Mouse (Mus musculus) hindbrain, embryonic 14.5 days (tissue): ENCODE measurements around the gene Pak3. TPM values are rescaled to one million over a fixed set of nuclear protein-coding genes. Genes with fewer than 3 reads are reported as not detected.
"Not testable (repeated sequence)": the region's sequence is repeated elsewhere in the genome, so short reads cannot be mapped to it uniquely, and the experiment has no call there.

Source experiments
- ATAC-seq: fragments of 200-750 bp; cut with Nextera tagmentation; 2 replicates; pipeline ENCODE4 v1.8.0; 2017; ENCODE audit warnings: moderate number of reproducible peaks, mild to moderate bottlenecking, moderate TSS enrichment, moderate library complexity; ENCODE audit not compliant: low FRiP score
- DNase-seq: peaks from one replicate; pipeline ENCODE4 v3.0.0-alpha.2; 2015; ENCODE audit warnings: low spot score
- H3K27ac ChIP-seq: fragments of 300-500 bp; sonication (generic); 2 replicates; pipeline ENCODE4 v1.5.1; 2014; ENCODE audit warnings: mild to moderate bottlenecking, moderate library complexity
- H3K27me3 ChIP-seq: fragments of 300-500 bp; sonication (generic); 2 replicates; pipeline ENCODE4 v1.6.1; 2014; ENCODE audit warnings: mild to moderate bottlenecking, low read length, mixed read lengths; ENCODE audit not compliant: control insufficient read depth, insufficient read depth
- H3K36me3 ChIP-seq: fragments of 300-500 bp; sonication (generic); replicated peaks from 2 replicates; pipeline ENCODE4 v1.6.1; 2014; ENCODE audit not compliant: control insufficient read depth, insufficient read depth
- H3K4me1 ChIP-seq: fragments of 300-500 bp; sonication (generic); replicated peaks from 2 replicates; pipeline ENCODE4 v1.6.1; 2014; ENCODE audit warnings: antibody characterized with exemption, low read length, mixed read lengths; ENCODE audit not compliant: control insufficient read depth, insufficient read depth
- H3K4me2 ChIP-seq: fragments of 300-500 bp; sonication (generic); replicated peaks from 2 replicates; pipeline ENCODE4 v1.6.1; 2014; ENCODE audit warnings: mild to moderate bottlenecking, moderate library complexity
- H3K4me3 ChIP-seq: fragments of 300-500 bp; sonication (generic); replicated peaks from 2 replicates; pipeline ENCODE4 v1.5.1; 2014; ENCODE audit warnings: mild to moderate bottlenecking, low read length
- H3K9ac ChIP-seq: fragments of 300-500 bp; sonication (generic); 2 replicates; pipeline ENCODE4 v1.6.1; 2014
- H3K9me3 ChIP-seq: fragments of 300-500 bp; sonication (generic); 2 replicates; pipeline ENCODE4 v1.6.1; 2016; ENCODE audit warnings: low read length; ENCODE audit not compliant: control insufficient read depth
- WGBS: fragments of 180-500 bp; shearing (Covaris S2); extraction: QIAGEN DNeasy Blood & Tissue Kit; methylation state at CpG from one replicate; pipeline ENCODE4 v1.1.7; 2014; 5-methylcytosine and 5-hydroxymethylcytosine counted together
- polyA plus RNA-seq: library from polyadenylated mRNA; unstranded; fragments of >200 nt; fragmentation: Nextera tagmentation; extraction: Ambion mirVana; gene quantifications from 2 replicates; pipeline ENCODE4 v1.2.1, GENCODE M21; 2014

The Pak3 gene
- polyA plus RNA-seq, result 253 and 301 TPM in 2 replicates

DNA sequence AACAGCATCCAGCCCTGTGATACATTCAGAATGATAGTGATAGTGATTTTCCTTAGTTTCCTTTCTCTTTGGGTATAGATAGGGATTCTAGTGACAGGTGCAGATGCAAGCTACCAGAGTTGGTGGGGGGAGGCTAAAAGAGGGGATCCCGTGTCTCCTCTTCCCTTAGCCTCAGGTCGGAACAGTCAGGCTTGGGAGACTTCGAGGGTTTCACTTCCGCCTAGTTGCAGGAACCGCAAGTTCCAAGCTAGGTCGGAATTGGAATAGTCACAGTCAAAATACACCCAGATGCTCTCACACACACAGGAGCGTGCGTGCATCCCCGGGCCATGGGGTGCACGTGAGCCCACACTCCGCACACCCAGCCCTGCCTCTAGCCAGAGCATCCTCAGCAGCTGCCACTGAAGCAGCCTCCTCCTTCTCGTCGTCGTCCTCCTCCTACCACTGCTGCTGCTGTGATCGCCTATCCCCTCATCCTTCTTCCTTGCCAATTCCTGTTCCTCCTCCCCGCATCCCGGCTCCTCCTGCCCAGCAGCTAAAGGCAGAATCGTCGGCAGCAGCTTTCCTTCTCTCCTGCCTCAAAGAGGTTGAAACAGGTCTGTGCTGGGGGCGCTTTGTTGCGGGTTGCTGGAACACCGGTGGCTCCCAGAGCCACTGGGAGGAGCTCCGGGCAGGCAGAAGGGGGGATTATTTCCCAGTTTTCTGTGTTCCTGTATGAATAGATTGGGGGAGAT, at the start of gene Pak3:
Pak3 (plus strand) TSS at position 424 of the 734 bp plus-strand sequence.
- peak within 1 kb of the TSS; percentile 48 for H3K4me2 ChIP-seq
- no peaks in the 10 kb centered on the region for H3K9me3 ChIP-seq
- H3K4me3 ChIP-seq, result peak within 1 kb of the TSS; percentile 37
- DNase-seq (no peak), ATAC-seq (peak; percentile 90)
- no peaks in the 10 kb centered on the region for H3K4me1 ChIP-seq
- peak within 1 kb of the TSS; percentile 83 for H3K27ac ChIP-seq
- peak within 1 kb of the TSS; percentile 57 for H3K9ac ChIP-seq
- WGBS, result 27% methylated on average over 23 of the region's 23 CpGs
- 0 out of 2 replicates have a peak, but pooled peaks cover 3% of the 10 kb centered on the region for H3K27me3 ChIP-seq
- no peaks in the 10 kb centered on the region for H3K36me3 ChIP-seq

DNA sequence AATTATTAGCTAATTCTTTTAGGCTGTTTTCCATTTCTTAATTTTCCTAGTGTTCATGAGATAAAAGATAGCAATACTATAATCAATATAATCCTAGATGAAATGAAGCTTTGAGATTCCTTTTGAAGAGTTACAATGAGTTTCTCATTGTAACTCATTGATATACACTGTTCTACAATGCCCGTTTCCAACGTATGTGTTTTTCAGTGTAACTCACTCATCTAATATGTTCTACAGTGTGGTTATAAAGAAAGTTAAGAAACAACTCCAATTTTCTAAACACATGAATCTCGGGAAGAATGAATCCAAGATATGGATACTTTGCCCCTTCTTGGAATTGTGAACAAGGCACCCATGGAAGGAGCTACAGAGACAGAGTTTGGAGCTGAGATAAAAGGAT, 35.5 kb upstream of the Pak3 start:
- 67% methylated on average over 3 of the region's 3 CpGs for WGBS
- no peak overlapping the region for H3K4me3 ChIP-seq
- no peak overlapping the region for H3K4me2 ChIP-seq
- H3K36me3 ChIP-seq, result no peaks in the 10 kb centered on the region
- DNase-seq, result peak; percentile 100
- H3K9me3 ChIP-seq, result no peaks in the 10 kb centered on the region
- H3K9ac ChIP-seq, result no peak overlapping the region
- no peaks in the 10 kb centered on the region for H3K4me1 ChIP-seq
- no peaks in the 10 kb centered on the region for H3K27me3 ChIP-seq
- no peak overlapping the region for H3K27ac ChIP-seq
- peak; percentile 100 for ATAC-seq

- Histone ChIP-seq H3K4me2 (no peak overlapping the region), H3K9ac (no peak overlapping the region), H3K4me3 (no peak overlapping the region), H3K27ac (no peak overlapping the region), H3K36me3 (no peaks in the 10 kb centered on the region), H3K4me1 (no peaks in the 10 kb centered on the region), H3K9me3 (no peaks in the 10 kb centered on the region), H3K27me3 (no peaks in the 10 kb centered on the region)
- DNase-seq, result no peak
- no peak for ATAC-seq
- WGBS, result 76% methylated on average over 4 of the region's 4 CpGs
These were observed 17.2 kb upstream of the Pak3 start for GRCm38 (mm10) chrX:143501053-143501695.

GRCm38 (mm10) chrX:143501776-143502365, 16.5 kb upstream of the Pak3 start:
- ATAC-seq, result no peak
- no peak overlapping the region for H3K4me3 ChIP-seq
- 75% methylated on average over 5 of the region's 5 CpGs for WGBS
- no peaks in the 10 kb centered on the region for H3K27me3 ChIP-seq
- no peaks in the 10 kb centered on the region for H3K4me1 ChIP-seq
- H3K9ac ChIP-seq, result no peak overlapping the region
- no peaks in the 10 kb centered on the region for H3K36me3 ChIP-seq
- no peak overlapping the region for H3K27ac ChIP-seq
- no peaks in the 10 kb centered on the region for H3K9me3 ChIP-seq
- no peak for DNase-seq
- no peak overlapping the region for H3K4me2 ChIP-seq

- 21% methylated on average over 7 of the region's 7 CpGs for WGBS
- Histone ChIP-seq H3K36me3 (no peaks in the 10 kb centered on the region), H3K4me2 (peak overlapping the region; percentile 48), H3K4me1 (no peaks in the 10 kb centered on the region), H3K9ac (peak overlapping the region; percentile 57), H3K27ac (peak overlapping the region; percentile 83), H3K9me3 (no peaks in the 10 kb centered on the region), H3K4me3 (peak overlapping the region; percentile 37), H3K27me3 (0 out of 2 replicates have a peak, but pooled peaks cover 3% of the 10 kb centered on the region)
- no peak for DNase-seq
- peak; percentile 80 for ATAC-seq
These were observed 526 bp downstream of the Pak3 start for GRCm38 (mm10) chrX:143518917-143519316.

GRCm38 (mm10) chrX:143519454-143519853, 1.1 kb downstream of the Pak3 start:
- not testable (repeated sequence) for DNase-seq, ATAC-seq, H3K36me3 ChIP-seq, H3K9ac ChIP-seq, H3K4me1 ChIP-seq, H3K9me3 ChIP-seq, H3K27me3 ChIP-seq
- peak overlapping the region; percentile 29; the same call in 1 of the 2 replicates for H3K27ac ChIP-seq
- H3K4me2 ChIP-seq, result peak overlapping the region; percentile 48
- H3K4me3 ChIP-seq, result peak overlapping the region; percentile 37
- WGBS, result 61% methylated on average over 5 of the region's 5 CpGs

GRCm38 (mm10) chrX:143520195-143520594, 1.8 kb downstream of the Pak3 start:
- no peak overlapping the region for H3K9ac ChIP-seq
- H3K4me1 ChIP-seq, result no peaks in the 10 kb centered on the region
- peak overlapping the region; percentile 48 for H3K4me2 ChIP-seq
- H3K27me3 ChIP-seq, result 0 out of 2 replicates have a peak, but pooled peaks cover 3% of the 10 kb centered on the region
- WGBS, result 29% methylated on average over 1 of the region's 1 CpGs
- no peaks in the 10 kb centered on the region for H3K36me3 ChIP-seq
- H3K9me3 ChIP-seq, result no peaks in the 10 kb centered on the region
- no peak overlapping the region for H3K27ac ChIP-seq
- ATAC-seq, result no peak
- no peak for DNase-seq
- H3K4me3 ChIP-seq, result 0 out of 2 replicates have a peak overlapping the region, but pooled peaks have one; percentile 37

- Histone ChIP-seq H3K27me3 (peaks cover 8% of the 10 kb centered on the region; the same call in 1 of the 2 replicates), H3K9me3 (no peaks in the 10 kb centered on the region), H3K4me1 (no peaks in the 10 kb centered on the region), H3K4me2 (no peak overlapping the region), H3K36me3 (no peaks in the 10 kb centered on the region), H3K9ac (no peak overlapping the region), H3K4me3 (no peak overlapping the region), H3K27ac (no peak overlapping the region)
- no peak for DNase-seq
- 72% methylated on average over 3 of the region's 3 CpGs for WGBS
- ATAC-seq, result no peak
These were observed 13.9 kb downstream of the Pak3 start for GRCm38 (mm10) chrX:143532331-143532730.

DNA sequence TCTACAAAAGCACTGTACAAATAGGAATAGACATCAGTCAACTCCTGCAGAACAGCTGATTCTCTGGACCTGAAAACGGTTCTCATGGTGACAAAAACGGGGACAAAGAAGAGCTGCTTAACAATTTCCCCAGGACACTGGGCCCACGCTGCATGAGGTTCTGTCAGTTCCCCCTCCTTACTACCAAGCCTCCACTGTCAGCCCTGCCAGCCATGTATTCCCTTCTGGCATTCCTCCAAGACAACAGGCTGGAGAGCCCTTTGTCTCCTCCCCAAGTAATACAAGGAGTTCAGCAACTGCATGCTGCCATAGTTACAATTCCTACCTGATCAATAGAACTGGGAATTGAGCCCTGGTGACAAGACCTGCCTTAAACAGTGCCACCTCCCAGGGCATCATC, 15.2 kb downstream of the Pak3 start:
- H3K27ac ChIP-seq, result no peak overlapping the region; the same call in none of the 2 replicates
- H3K9me3 ChIP-seq, result no peaks in the 10 kb centered on the region
- peaks cover 5% of the 10 kb centered on the region; the same call in 1 of the 2 replicates for H3K27me3 ChIP-seq
- ATAC-seq (peak; percentile 69; the same call in 1 of the 2 replicates), DNase-seq (peak; percentile 51)
- no peak overlapping the region for H3K9ac ChIP-seq
- H3K4me1 ChIP-seq, result no peaks in the 10 kb centered on the region
- H3K4me2 ChIP-seq, result no peak overlapping the region
- no peaks in the 10 kb centered on the region for H3K36me3 ChIP-seq
- no peak overlapping the region for H3K4me3 ChIP-seq
- 51% methylated on average over 3 of the region's 3 CpGs for WGBS
